Mouse (Mus musculus) embryo, embryonic 10 days (tissue): ENCODE results near the gene Nploc4.
"Not testable (repeated sequence)": the region's sequence is repeated elsewhere in the genome, so short reads cannot be mapped to it uniquely, and the experiment has no call there.

Experiments used
- DNase-seq: peaks from one replicate; pipeline ENCODE4 v3.0.0-alpha.2; 2015; ENCODE audit warnings: low spot score

Gene Nploc4

GRCm38 (mm10) chr11:120352571-120353290, 84.8 kb downstream of the Nploc4 start:
- no peak for DNase-seq

- DNase-seq: not testable (repeated sequence)
Measured at GRCm38 (mm10) chr11:120352093-120352350, 85.5 kb downstream of the Nploc4 start.

GRCm38 (mm10) chr11:120351250-120352092, 86.0 kb downstream of the Nploc4 start:
- DNase-seq: peak; percentile 11

GRCm38 (mm10) chr11:120350711-120351110, 86.8 kb downstream of the Nploc4 start:
- DNase-seq: peak; percentile 46

GRCm38 (mm10) chr11:120349986-120350702, 87.4 kb downstream of the Nploc4 start:
- peak; percentile 97 for DNase-seq

- DNase-seq: peak; percentile 58
Measured at GRCm38 (mm10) chr11:120349371-120349985, 88.0 kb downstream of the Nploc4 start.

- peak; percentile 84 for DNase-seq
Measured at GRCm38 (mm10) chr11:120348684-120349370, 88.7 kb downstream of the Nploc4 start.

- DNase-seq: peak; percentile 70
Measured at GRCm38 (mm10) chr11:120347791-120348683, 89.5 kb downstream of the Nploc4 start, which contains the start of gene Actg1. Gene Actg1, minus strand, starts transcription at chr11:120348542.

GRCm38 (mm10) chr11:120347301-120347700, 90.2 kb downstream of the Nploc4 start:
- peak; percentile 13 for DNase-seq

GRCm38 (mm10) chr11:120346383-120347034, 91.0 kb downstream of the Nploc4 start:
- DNase-seq: peak; percentile 10

GRCm38 (mm10) chr11:120345067-120345681, 92.3 kb downstream of the Nploc4 start:
- peak; percentile 59 for DNase-seq

GRCm38 (mm10) chr11:120344310-120344920, 93.1 kb downstream of the Nploc4 start:
- peak; percentile 27 for DNase-seq

- DNase-seq: peak; percentile 24
Measured at GRCm38 (mm10) chr11:120343519-120344309, 93.8 kb downstream of the Nploc4 start.

GRCm38 (mm10) chr11:120342656-120343160, 94.8 kb downstream of the Nploc4 start:
- DNase-seq: peak; percentile 6

GRCm38 (mm10) chr11:120341661-120342060, 95.8 kb downstream of the Nploc4 start:
- DNase-seq: peak; percentile 3

- peak; percentile 2 for DNase-seq
Measured at GRCm38 (mm10) chr11:120339978-120340513, 97.5 kb downstream of the Nploc4 start.

GRCm38 (mm10) chr11:120338786-120339185, 98.7 kb downstream of the Nploc4 start:
- no peak for DNase-seq

GRCm38 (mm10) chr11:120337447-120337846, 100.1 kb downstream of the Nploc4 start:
- DNase-seq: no peak
